Mouse (Mus musculus) frontal cortex, postnatal 10 days (tissue): ENCODE measurements around the gene P2ry14.
"Not testable (repeated sequence)": the region's sequence is repeated elsewhere in the genome, so short reads cannot be mapped to it uniquely, and the experiment has no call there.

Source experiments
- DNase-seq, 2 experiments: peaks; one replicate each; pipeline ENCODE4 v3.0.0; 2022; ENCODE audit warnings: low spot score in 2 of 2, mixed read lengths in 1 of 2

The P2ry14 gene

DNA sequence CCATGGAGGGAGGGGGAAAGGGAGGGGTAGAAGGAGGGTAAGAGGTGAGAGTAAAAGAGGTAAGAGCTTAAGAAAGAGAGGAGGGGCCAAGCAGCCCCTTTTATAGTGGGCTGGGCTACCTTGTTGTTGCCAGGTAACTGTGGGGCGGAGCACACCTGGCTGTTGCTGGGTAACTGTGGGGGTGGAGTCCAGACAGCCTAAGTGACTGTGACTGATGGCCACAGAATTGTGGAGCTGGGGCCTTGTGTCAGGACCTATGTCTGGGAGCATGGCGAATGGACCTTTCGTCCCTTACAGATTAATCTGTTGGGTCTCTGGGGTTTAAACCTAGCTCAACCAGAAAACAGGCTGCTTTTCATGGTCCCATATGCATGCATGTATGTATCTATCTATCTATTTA lies 43.6 kb downstream of the P2ry14 start:
- DNase-seq = not testable (repeated sequence)

DNA sequence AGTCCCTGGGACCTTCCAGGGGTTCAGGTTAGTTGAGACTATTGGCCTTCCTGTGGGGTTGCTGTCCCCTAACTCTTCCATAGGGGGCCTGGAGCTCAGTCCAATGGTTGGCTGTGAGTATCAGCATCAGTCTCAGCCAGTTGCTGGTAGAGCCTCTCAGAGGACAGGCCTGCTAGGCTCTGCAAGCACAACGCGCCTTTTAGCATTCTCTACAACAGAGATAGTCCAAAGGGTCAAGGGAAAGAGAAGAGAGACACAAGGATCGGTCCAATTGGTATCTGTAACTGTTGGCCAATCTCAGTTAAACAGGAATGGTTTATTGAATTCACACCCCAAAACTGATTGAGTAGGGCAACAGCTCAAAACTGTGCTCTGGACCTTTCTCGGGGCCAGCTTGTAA lies 46.0 kb downstream of the P2ry14 start:
- no peak for DNase-seq

GRCm38 (mm10) chr3:59104462-59104861 lies 49.0 kb downstream of the P2ry14 start:
- no peak for DNase-seq

DNA sequence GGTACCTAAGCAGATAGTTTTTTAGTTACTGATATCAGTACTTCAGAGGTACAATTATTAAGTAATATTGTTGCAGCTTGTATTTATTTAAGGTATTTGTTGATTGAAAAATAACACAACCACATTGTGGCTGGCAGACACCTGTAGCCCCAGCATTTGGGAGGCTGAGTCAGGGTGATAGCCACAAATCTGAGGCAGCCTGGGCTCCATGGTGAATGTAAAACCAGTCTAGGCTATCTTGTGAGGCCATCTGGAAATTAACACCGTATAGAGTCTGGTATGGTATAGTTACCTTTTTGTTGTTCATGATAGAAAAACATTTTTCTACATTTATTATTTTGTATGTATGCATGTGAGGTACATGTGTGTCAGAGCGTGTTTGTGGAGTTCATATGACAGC lies 51.3 kb downstream of the P2ry14 start:
- DNase-seq = no peak

GRCm38 (mm10) chr3:59101218-59101986 lies 52.0 kb downstream of the P2ry14 start, which contains the start of gene Gpr171:
Gpr171 (minus strand) TSS chr3:59101821.
- DNase-seq = no peak

GRCm38 (mm10) chr3:59098540-59098939 lies 54.9 kb downstream of the P2ry14 start:
- no peak for DNase-seq

- DNase-seq = no peak
Observed at GRCm38 (mm10) chr3:59097421-59097820, 56.0 kb downstream of the P2ry14 start.

GRCm38 (mm10) chr3:59092702-59093101 lies 60.7 kb downstream of the P2ry14 start:
- no peak for DNase-seq

DNA sequence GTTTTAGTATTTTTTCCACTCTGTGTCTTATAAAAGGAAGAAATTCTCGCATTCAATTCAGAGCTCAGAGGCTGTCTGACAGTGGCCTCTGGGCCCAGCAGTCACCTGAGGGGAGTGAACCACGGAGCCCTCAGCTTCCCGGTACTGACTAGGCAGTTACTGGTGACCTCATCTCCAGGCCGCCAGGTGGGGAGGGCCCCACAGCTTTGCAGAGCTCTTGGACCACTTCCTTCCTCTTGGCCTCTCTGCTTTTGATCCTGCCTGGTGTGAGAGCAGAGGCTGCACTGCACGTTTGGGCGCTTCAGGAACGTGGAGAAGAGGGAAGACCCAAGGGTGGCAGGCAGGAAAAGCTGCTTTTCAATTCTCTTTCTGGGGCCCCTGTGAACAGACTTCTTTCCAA lies 72.5 kb downstream of the P2ry14 start:
- no peak for DNase-seq

- DNase-seq = no peak
Observed at GRCm38 (mm10) chr3:59080293-59080916, 73.0 kb downstream of the P2ry14 start.

- no peak for DNase-seq
Observed at GRCm38 (mm10) chr3:59079327-59079726, 74.1 kb downstream of the P2ry14 start.

DNA sequence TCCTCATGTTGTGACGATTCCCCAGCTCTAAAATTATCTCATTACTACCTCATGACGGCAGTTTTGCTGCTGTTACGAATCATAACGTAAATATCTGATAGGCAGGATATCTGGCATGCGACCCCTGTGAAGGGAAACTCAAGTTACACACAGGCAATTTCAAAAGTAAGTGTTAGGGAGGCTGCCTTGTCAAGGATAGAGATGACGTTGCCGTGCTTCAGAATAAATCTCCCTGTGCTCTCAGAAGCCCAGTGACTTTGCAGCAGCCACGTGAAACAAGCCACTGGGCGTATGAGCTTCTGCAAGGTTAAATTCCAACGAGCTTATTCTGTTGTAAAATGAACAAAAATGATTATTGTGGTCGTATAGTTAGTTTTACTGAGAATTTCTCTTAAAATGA lies 74.8 kb downstream of the P2ry14 start:
- no peak for DNase-seq

- DNase-seq = no peak
Observed at GRCm38 (mm10) chr3:59077278-59077677, 76.1 kb downstream of the P2ry14 start.

DNA sequence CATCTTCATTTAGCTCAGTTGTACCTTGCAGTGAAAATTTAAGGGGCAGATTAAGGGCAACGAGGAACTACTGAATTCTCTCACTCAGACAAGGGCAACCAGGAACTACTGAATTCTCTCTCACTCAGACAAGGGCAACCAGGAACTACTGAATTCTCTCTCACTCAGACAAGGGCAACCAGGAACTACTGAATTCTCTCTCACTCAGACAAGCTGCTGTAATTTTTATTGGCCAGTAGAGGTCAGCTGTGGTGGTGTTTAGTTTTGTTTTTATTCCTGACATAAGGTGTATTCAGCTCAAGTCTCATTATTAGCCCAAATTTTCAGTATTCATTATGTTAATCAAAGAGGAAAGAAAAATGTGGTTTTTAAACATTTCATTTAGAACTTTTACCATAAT lies 84.3 kb downstream of the P2ry14 start:
- DNase-seq = not testable (repeated sequence)

- DNase-seq = no peak
Observed at GRCm38 (mm10) chr3:59066558-59067294, 86.7 kb downstream of the P2ry14 start.

- DNase-seq = no peak
Observed at GRCm38 (mm10) chr3:59065937-59066336, 87.5 kb downstream of the P2ry14 start.
